Mouse (Mus musculus): ENCODE measurements around the gene Mettl7a2. TPM values are rescaled to one million over a fixed set of nuclear protein-coding genes. Genes with fewer than 3 reads are reported as not detected.

Gene Mettl7a2
- total RNA-seq, 2 experiments from 2014 or later, result not detected

- no peak for ATAC-seq (replicated peaks; ENCODE audit: low FRiP score, poor library complexity, severe bottlenecking)
Observed at GRCm38 (mm10) chr15:100388886-100389285, 35.9 kb downstream of the Mettl7a2 start.

DNA sequence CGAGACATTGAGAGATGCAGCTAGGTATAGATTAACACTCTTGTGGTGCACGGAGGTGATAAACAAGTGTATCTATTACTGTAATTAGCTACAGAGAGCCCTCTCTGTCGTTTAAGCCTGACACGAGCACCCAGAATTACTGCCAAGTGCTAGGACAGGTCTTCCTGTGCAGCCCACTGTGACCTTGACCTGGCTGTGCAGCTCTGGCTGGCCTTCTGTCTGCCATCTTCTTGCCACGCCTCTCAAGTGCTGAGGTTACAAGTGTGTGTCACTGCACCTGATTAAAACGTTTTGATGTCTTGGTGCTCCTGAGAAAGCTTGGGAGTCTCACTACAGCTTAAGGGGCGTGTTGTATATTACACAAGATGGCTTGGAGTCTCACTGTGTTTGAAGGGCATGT, 38.1 kb downstream of the Mettl7a2 start:
- ATAC-seq (replicated peaks; ENCODE audit: low FRiP score, poor library complexity, severe bottlenecking), result peak; percentile 47; the same call in 1 of the 2 replicates

DNA sequence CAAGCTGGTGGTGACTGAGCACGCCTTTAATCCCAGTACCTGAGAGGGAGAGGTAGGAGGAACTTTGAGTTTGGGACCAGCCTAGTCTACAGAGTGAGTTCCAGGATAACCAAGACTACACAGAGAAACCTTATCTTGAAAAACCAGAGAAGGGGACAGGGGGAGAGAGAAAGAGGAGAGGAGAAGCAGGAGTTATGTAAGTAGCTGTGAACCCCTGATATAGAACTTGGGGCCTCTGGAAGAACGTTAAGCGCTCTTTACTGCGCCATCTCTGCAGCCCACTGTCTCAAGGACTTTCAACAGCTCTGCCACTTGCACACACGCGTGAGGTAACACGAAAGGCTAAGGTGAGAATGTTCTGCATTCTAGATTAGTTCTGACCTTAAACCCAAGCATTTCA, 38.6 kb downstream of the Mettl7a2 start:
- ATAC-seq (replicated peaks; ENCODE audit: low FRiP score, poor library complexity, severe bottlenecking), result peak; percentile 56

GRCm38 (mm10) chr15:100393016-100393415, 40.0 kb downstream of the Mettl7a2 start:
- ATAC-seq (replicated peaks; ENCODE audit: low FRiP score, poor library complexity, severe bottlenecking), result no peak

- ATAC-seq (replicated peaks; ENCODE audit: low FRiP score, poor library complexity, severe bottlenecking), result no peak
Observed at GRCm38 (mm10) chr15:100395561-100395960, 42.6 kb downstream of the Mettl7a2 start.

DNA sequence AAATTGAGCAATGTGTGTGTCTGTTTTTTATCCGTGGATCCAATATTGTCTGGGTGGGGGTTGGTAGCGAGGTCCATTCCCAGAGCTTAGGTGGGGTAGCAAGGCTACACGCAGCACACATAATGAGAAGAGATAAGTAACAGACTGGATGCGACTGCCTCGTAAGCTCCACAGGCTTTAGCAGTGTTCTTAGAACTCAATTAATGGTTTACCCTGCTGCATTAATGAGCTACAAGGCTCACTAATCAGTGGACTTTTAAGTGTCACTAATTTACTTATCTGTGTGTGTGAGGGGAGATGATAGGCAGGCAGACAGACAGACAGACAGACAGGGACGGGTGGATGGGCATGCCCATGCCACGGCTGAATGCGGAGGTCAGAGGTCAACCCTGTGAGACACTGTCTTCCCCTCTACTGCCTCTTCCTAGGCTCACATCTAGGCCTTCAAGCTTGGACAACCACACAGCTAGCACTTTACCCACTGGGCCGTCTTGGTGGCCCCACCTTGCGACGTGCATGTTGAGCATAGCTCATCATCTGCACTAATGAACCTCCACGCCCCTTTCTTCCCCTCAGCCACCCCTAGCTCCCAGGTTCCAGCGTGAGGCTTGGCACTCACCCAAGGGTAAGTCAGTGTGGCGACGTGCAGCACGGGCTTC, 47.7 kb downstream of the Mettl7a2 start:
- ATAC-seq (replicated peaks; ENCODE audit: low FRiP score, poor library complexity, severe bottlenecking), result no peak

- no peak for ATAC-seq (replicated peaks; ENCODE audit: low FRiP score, poor library complexity, severe bottlenecking)
Observed at GRCm38 (mm10) chr15:100401811-100402210, 48.8 kb downstream of the Mettl7a2 start.

DNA sequence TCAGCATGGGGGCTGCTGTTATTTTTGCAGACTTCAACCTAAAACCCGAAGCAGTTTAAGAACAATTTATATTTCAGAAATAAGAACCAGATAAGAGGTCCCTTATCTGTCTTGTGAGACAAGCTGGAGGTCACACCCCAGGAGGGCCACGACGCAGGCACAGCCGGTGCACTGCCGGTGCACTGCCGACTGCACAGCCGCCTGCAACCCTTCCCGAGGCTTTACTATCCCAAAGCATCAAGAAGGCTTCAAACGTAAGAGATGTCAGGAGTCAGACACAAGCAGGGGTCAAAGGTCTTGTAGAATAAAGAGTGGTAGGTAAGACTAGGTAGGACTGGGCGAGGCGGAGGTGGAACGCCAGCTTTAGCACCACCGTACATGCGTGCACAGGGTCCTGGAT, 49.3 kb downstream of the Mettl7a2 start:
- ATAC-seq (replicated peaks; ENCODE audit: low FRiP score, poor library complexity, severe bottlenecking), result no peak

GRCm38 (mm10) chr15:100402798-100403197, 49.8 kb downstream of the Mettl7a2 start:
- no peak for ATAC-seq (replicated peaks; ENCODE audit: low FRiP score, poor library complexity, severe bottlenecking)

- ATAC-seq (replicated peaks; ENCODE audit: low FRiP score, poor library complexity, severe bottlenecking), result no peak
Observed at GRCm38 (mm10) chr15:100403318-100404000, 50.5 kb downstream of the Mettl7a2 start.

GRCm38 (mm10) chr15:100406088-100406487, 53.1 kb downstream of the Mettl7a2 start:
- no peak for ATAC-seq (replicated peaks; ENCODE audit: low FRiP score, poor library complexity, severe bottlenecking)

- peak; percentile 96 for ATAC-seq (replicated peaks; ENCODE audit: low FRiP score, poor library complexity, severe bottlenecking)
Observed at GRCm38 (mm10) chr15:100410918-100411672, 58.1 kb downstream of the Mettl7a2 start.

Other genes with a start within 250 kb of the Mettl7a2 start
- gene Atf1, start 125.4 kb upstream of the Mettl7a2 start, total RNA-seq (2015; ENCODE audit: low replicate concordance), result 101 and 105 TPM in 2 replicates
- 120 and 131 TPM in 2 replicates for gene Atf1, start 125.4 kb upstream of the Mettl7a2 start, total RNA-seq (2017; ENCODE audit: low replicate concordance)
- gene Tmprss12, start 72.4 kb upstream of the Mettl7a2 start, total RNA-seq (2015; ENCODE audit: low replicate concordance), result not detected in 2 replicates
- gene Tmprss12, start 72.4 kb upstream of the Mettl7a2 start, total RNA-seq (2017; ENCODE audit: low replicate concordance), result not detected in 2 replicates
- gene Mettl7a1, start 49.1 kb upstream of the Mettl7a2 start, total RNA-seq (2015; ENCODE audit: low replicate concordance), result 36.4 and 54.1 TPM in 2 replicates
- gene Mettl7a1, start 49.1 kb upstream of the Mettl7a2 start, total RNA-seq (2017; ENCODE audit: low replicate concordance), result 117 and 127 TPM in 2 replicates
- gene Mettl7a3, start 18.3 kb upstream of the Mettl7a2 start, total RNA-seq (2015; ENCODE audit: low replicate concordance), result not detected in 2 replicates
- not detected in 2 replicates for gene Mettl7a3, start 18.3 kb upstream of the Mettl7a2 start, total RNA-seq (2017; ENCODE audit: low replicate concordance)
- not detected in 2 replicates for gene Methig1, start 51 bp upstream of the Mettl7a2 start, total RNA-seq (2015; ENCODE audit: low replicate concordance)
- gene Methig1, start 51 bp upstream of the Mettl7a2 start, total RNA-seq (2017; ENCODE audit: low replicate concordance), result 0.91 TPM in 1 of 2 replicates, not detected in the other
- gene Higd1c, start 11.3 kb downstream of the Mettl7a2 start, total RNA-seq (2015; ENCODE audit: low replicate concordance), result not detected in 2 replicates
- gene Higd1c, start 11.3 kb downstream of the Mettl7a2 start, total RNA-seq (2017; ENCODE audit: low replicate concordance), result not detected in 2 replicates
- not detected in 2 replicates for gene Gm5475, start 68.9 kb downstream of the Mettl7a2 start, total RNA-seq (2015; ENCODE audit: low replicate concordance)
- 0.51 TPM in 1 of 2 replicates, not detected in the other for gene Gm5475, start 68.9 kb downstream of the Mettl7a2 start, total RNA-seq (2017; ENCODE audit: low replicate concordance)
- 119 and 142 TPM in 2 replicates for gene Slc11a2, start 71.9 kb downstream of the Mettl7a2 start, total RNA-seq (2015; ENCODE audit: low replicate concordance)
- 109 and 145 TPM in 2 replicates for gene Slc11a2, start 71.9 kb downstream of the Mettl7a2 start, total RNA-seq (2017; ENCODE audit: low replicate concordance)
- gene Letmd1, start 115.8 kb downstream of the Mettl7a2 start, total RNA-seq (2015; ENCODE audit: low replicate concordance), result 4.3 and 8.8 TPM in 2 replicates
- 4.4 and 4.5 TPM in 2 replicates for gene Letmd1, start 115.8 kb downstream of the Mettl7a2 start, total RNA-seq (2017; ENCODE audit: low replicate concordance)
- gene Csrnp2, start 142.3 kb downstream of the Mettl7a2 start, total RNA-seq (2015; ENCODE audit: low replicate concordance), result not detected in 2 replicates
- gene Csrnp2, start 142.3 kb downstream of the Mettl7a2 start, total RNA-seq (2017; ENCODE audit: low replicate concordance), result 0.26 TPM in 1 of 2 replicates, not detected in the other
- 5.0 and 17.7 TPM in 2 replicates for gene Tfcp2, start 198.8 kb downstream of the Mettl7a2 start, total RNA-seq (2015; ENCODE audit: low replicate concordance)
- gene Tfcp2, start 198.8 kb downstream of the Mettl7a2 start, total RNA-seq (2017; ENCODE audit: low replicate concordance), result 17.1 and 21.6 TPM in 2 replicates
- gene Pou6f1, start 246.8 kb downstream of the Mettl7a2 start, total RNA-seq (2015; ENCODE audit: low replicate concordance), result 3.2 and 4.6 TPM in 2 replicates
- gene Pou6f1, start 246.8 kb downstream of the Mettl7a2 start, total RNA-seq (2017; ENCODE audit: low replicate concordance), result 1.7 TPM in 1 of 2 replicates, not detected in the other